In the genomic region with DNA sequence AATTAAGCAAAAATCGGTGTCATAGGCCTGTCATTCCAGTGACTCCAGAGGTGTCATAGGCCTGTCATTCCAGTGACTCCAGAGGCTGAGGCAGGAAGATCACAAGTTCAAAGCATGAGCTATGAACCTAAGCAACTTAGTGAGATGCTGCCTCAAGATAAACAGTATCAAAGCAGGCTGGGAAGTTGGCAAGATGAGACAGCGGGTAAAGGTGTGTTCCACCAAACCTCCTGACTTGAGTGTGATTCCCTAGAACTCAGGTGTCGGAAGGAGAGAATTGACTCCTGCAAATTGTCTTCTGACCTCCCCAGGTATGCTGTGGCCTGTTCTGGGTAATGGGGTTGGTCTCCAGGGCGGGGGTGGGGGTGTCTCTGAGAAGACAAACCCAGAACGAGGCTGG, we compare ENCODE assay signal across 8 mouse cellular contexts. TPM values are rescaled to one million over a fixed set of nuclear protein-coding genes. Genes with fewer than 3 reads are reported as not detected.
DNase-seq lines count a peak whose midpoint lies in the region; ATAC-seq and TF ChIP-seq lines count a peak whose summit lies in the region.

A gene (plus strand): TSS at position 130 of the 400 bp plus-strand sequence.

- WGBS in neural tube, embryonic 11.5 days, result 82% methylated on average over 5 of the region's 5 CpGs
- 73% methylated on average over 5 of the region's 5 CpGs for WGBS in embryonic facial prominence, embryonic 15.5 days
- 86% methylated on average over 5 of the region's 5 CpGs for WGBS in limb, embryonic 11.5 days
- 73% methylated on average over 5 of the region's 5 CpGs for WGBS in olfactory bulb, adult 2 months

- TF ChIP-seq POLR2A in olfactory bulb, adult 2 months (IDR thresholded peaks at IDR 0.05; ENCODE audit: insufficient read depth, low read depth, low read length), result no peak

- no peak within 1 kb of the TSS for H3K9ac ChIP-seq in neural tube, embryonic 11.5 days (ENCODE audit: low read length)
- no peak within 1 kb of the TSS for H3K9ac ChIP-seq in embryonic facial prominence, embryonic 15.5 days
- no peak within 1 kb of the TSS for H3K9ac ChIP-seq in limb, embryonic 11.5 days (ENCODE audit: low read length)

- DNase-seq in neural tube, embryonic 11.5 days (ENCODE audit: low spot score), result no peak
- DNase-seq in neural tube, embryonic 10.5 days (ENCODE audit: extremely low spot score, low spot score), result no peak
- DNase-seq in heart, postnatal 14 days, result no peak
- no peak for DNase-seq in limb, embryonic 11.5 days (ENCODE audit: low spot score)
- no peak for DNase-seq in kidney, adult 8-10 months
- DNase-seq in cerebellum, postnatal 25 days, result no peak

- no peak within 1 kb of the TSS for H3K4me3 ChIP-seq in neural tube, embryonic 11.5 days (ENCODE audit: low read depth, low read length)
- H3K4me3 ChIP-seq in embryonic facial prominence, embryonic 15.5 days (replicated peaks), result no peak within 1 kb of the TSS
- H3K4me3 ChIP-seq in limb, embryonic 11.5 days (ENCODE audit: low read depth, low read length), result no peak within 1 kb of the TSS
- no peak within 1 kb of the TSS for H3K4me3 ChIP-seq in olfactory bulb, adult 2 months (ENCODE audit: insufficient read depth, low read depth, low read length)

- no peaks in the 10 kb centered on the region for H3K27me3 ChIP-seq in neural tube, embryonic 11.5 days (ENCODE audit: control insufficient read depth, insufficient read depth, low read length)
- H3K27me3 ChIP-seq in embryonic facial prominence, embryonic 15.5 days, result no peaks in the 10 kb centered on the region
- H3K27me3 ChIP-seq in limb, embryonic 11.5 days (ENCODE audit: control insufficient read depth, insufficient read depth, low read length), result no peaks in the 10 kb centered on the region

- no peak for ATAC-seq in neural tube, embryonic 11.5 days (ENCODE audit: insufficient read depth, low FRiP score, low TSS enrichment)
- no peak for ATAC-seq in embryonic facial prominence, embryonic 15.5 days (ENCODE audit: insufficient number of reproducible peaks, low FRiP score, low TSS enrichment, low read depth)
- ATAC-seq in limb, embryonic 11.5 days (ENCODE audit: insufficient number of reproducible peaks, low FRiP score, low TSS enrichment, low read depth), result no peak

- no peak within 1 kb of the TSS for H3K4me2 ChIP-seq in neural tube, embryonic 11.5 days (ENCODE audit: low read depth)
- no peak within 1 kb of the TSS for H3K4me2 ChIP-seq in embryonic facial prominence, embryonic 15.5 days (replicated peaks)
- H3K4me2 ChIP-seq in limb, embryonic 11.5 days (ENCODE audit: low read depth, severe bottlenecking), result no peak within 1 kb of the TSS

- peaks cover 9% of the 10 kb centered on the region for H3K36me3 ChIP-seq in neural tube, embryonic 11.5 days (ENCODE audit: control insufficient read depth, insufficient read depth, low read length)
- H3K36me3 ChIP-seq in embryonic facial prominence, embryonic 15.5 days, result peaks cover 15% of the 10 kb centered on the region
- H3K36me3 ChIP-seq in limb, embryonic 11.5 days (ENCODE audit: control insufficient read depth, insufficient read depth, low read length), result peaks cover 12% of the 10 kb centered on the region

- 0 out of 2 replicates have a peak, but pooled peaks cover 2% of the 10 kb centered on the region for H3K4me1 ChIP-seq in neural tube, embryonic 11.5 days (ENCODE audit: control insufficient read depth, insufficient read depth, low read length)
- peaks cover 24% of the 10 kb centered on the region for H3K4me1 ChIP-seq in embryonic facial prominence, embryonic 15.5 days
- no peaks in the 10 kb centered on the region for H3K4me1 ChIP-seq in limb, embryonic 11.5 days (ENCODE audit: control insufficient read depth, insufficient read depth, low read length)
- peaks cover 16% of the 10 kb centered on the region for H3K4me1 ChIP-seq in olfactory bulb, adult 2 months (ENCODE audit: control insufficient read depth, insufficient read depth, low read length)

- no peaks in the 10 kb centered on the region for H3K9me3 ChIP-seq in neural tube, embryonic 11.5 days (ENCODE audit: control insufficient read depth, low read length)
- no peaks in the 10 kb centered on the region for H3K9me3 ChIP-seq in embryonic facial prominence, embryonic 15.5 days (replicated peaks)
- H3K9me3 ChIP-seq in limb, embryonic 11.5 days (ENCODE audit: control insufficient read depth, low read length), result no peaks in the 10 kb centered on the region

- TF ChIP-seq CTCF in olfactory bulb, adult 2 months (IDR thresholded peaks at IDR 0.05; ENCODE audit: insufficient read depth, low read depth, low read length), result no peak

- intact Hi-C loops in heart, postnatal 14 days (cut with DNase I), result no loop called here

- no peak within 1 kb of the TSS for H3K27ac ChIP-seq in neural tube, embryonic 11.5 days (ENCODE audit: low read depth, low read length)
- H3K27ac ChIP-seq in embryonic facial prominence, embryonic 15.5 days (replicated peaks), result peak within 1 kb of the TSS; percentile 60
- H3K27ac ChIP-seq in limb, embryonic 11.5 days (replicated peaks; ENCODE audit: low read depth, low read length), result no peak within 1 kb of the TSS
- peak within 1 kb of the TSS; percentile 9 for H3K27ac ChIP-seq in olfactory bulb, adult 2 months (ENCODE audit: insufficient read depth, low read depth, low read length)

RNA-seq across cellular contexts. Expression of the gene that starts here (rescaled TPM):
- 68.3 and 69.0 TPM in 2 replicates for polyA plus RNA-seq in neural tube, embryonic 11.5 days (2014; fragmentation: Nextera tagmentation; extraction: Ambion mirVana)
- polyA plus RNA-seq in embryonic facial prominence, embryonic 15.5 days (2015; fragmentation: Nextera tagmentation; extraction: Ambion mirVana), result 92.3 and 95.4 TPM in 2 replicates
- 10 to 100 TPM; 17.8 to 18.0 TPM for total RNA-seq in heart, postnatal 14 days (2021)
- polyA plus RNA-seq in limb, embryonic 11.5 days (2014; fragmentation: Nextera tagmentation; extraction: Ambion mirVana), result 82.6 and 85.8 TPM in 2 replicates
- not detected in 2 replicates for polyA plus RNA-seq in olfactory bulb, adult 2 months (2012; ENCODE audit: insufficient read depth, insufficient read length, low replicate concordance, missing spikeins)

Comparison
In these comparisons a context has a peak if more than half of its experiments do, and no peak if none do; other contexts are left out.
1. H3K27ac ChIP-seq: peak in embryonic facial prominence, embryonic 15.5 days (single experiment) and olfactory bulb, adult 2 months (single experiment); none in neural tube, embryonic 11.5 days (single experiment) and limb, embryonic 11.5 days (single experiment).